Mouse (Mus musculus): Measurements from ENCODE around the gene Col23a1. TPM values are rescaled to one million over a fixed set of nuclear protein-coding genes. Genes with fewer than 3 reads are reported as not detected.
A peak's percentile ranks its signal among the peaks of the same experiment; 100 is the strongest.

Gene Col23a1
- polyA plus RNA-seq, 1 experiment: 5.3 TPM

- WGBS: 97% methylated on average over 7 of the region's 7 CpGs
- TF ChIP-seq POLR2A (IDR thresholded peaks at IDR 0.05; ENCODE audit: borderline replicate concordance, insufficient read depth, low read length) (no peak), CTCF (IDR thresholded peaks at IDR 0.05; ENCODE audit: borderline replicate concordance, insufficient read depth, low read depth, low read length) (no peak)
- H3K27ac ChIP-seq (ENCODE audit: insufficient read depth, low read length): no peak overlapping the region
- peaks cover 9% of the 10 kb centered on the region for H3K4me1 ChIP-seq (ENCODE audit: control insufficient read depth, insufficient read depth, low read length)
- no peak overlapping the region for H3K4me3 ChIP-seq (replicated peaks; ENCODE audit: insufficient read depth, low read depth, low read length)
- H3K27me3 ChIP-seq (ENCODE audit: control insufficient read depth, insufficient read depth, low read length): no peaks in the 10 kb centered on the region
- no peak for DNase-seq
These were observed 287.9 kb downstream of the Col23a1 start for GRCm38 (mm10) chr11:51577587-51577986.

- H3K27ac ChIP-seq (ENCODE audit: insufficient read depth, low read length): no peak overlapping the region
- no peak for TF ChIP-seq CTCF (IDR thresholded peaks at IDR 0.05; ENCODE audit: borderline replicate concordance, insufficient read depth, low read depth, low read length)
- no peak for TF ChIP-seq POLR2A (IDR thresholded peaks at IDR 0.05; ENCODE audit: borderline replicate concordance, insufficient read depth, low read length)
- peaks cover 9% of the 10 kb centered on the region for H3K4me1 ChIP-seq (ENCODE audit: control insufficient read depth, insufficient read depth, low read length)
- no peak for DNase-seq
- no peaks in the 10 kb centered on the region for H3K27me3 ChIP-seq (ENCODE audit: control insufficient read depth, insufficient read depth, low read length)
- WGBS: 76% methylated on average over 4 of the region's 4 CpGs
- no peak overlapping the region for H3K4me3 ChIP-seq (replicated peaks; ENCODE audit: insufficient read depth, low read depth, low read length)
These were observed 289.3 kb downstream of the Col23a1 start for GRCm38 (mm10) chr11:51579024-51579423.

DNA sequence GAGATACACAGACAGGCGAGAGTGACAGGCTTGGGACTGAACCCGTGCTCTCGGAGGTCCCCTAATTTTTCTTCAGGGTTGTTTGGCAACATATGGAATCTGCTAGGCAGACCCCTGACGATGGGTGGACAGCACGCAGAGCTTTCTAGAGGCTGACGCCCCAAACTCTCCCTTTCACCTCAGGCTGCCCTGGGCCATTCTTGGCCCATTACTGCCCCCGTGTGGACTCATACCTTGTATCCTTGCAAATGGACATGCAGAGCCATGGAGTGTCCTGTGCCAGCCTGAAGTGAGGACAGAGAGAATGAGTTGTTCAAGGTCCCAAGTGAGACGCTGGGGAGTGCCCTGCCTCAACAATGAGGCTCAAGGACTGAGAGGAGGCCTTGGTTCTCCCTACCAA, 293.0 kb downstream of the Col23a1 start:
- H3K27ac ChIP-seq (ENCODE audit: insufficient read depth, low read length): no peak overlapping the region
- H3K4me3 ChIP-seq (replicated peaks; ENCODE audit: insufficient read depth, low read depth, low read length): no peak overlapping the region
- H3K4me1 ChIP-seq (ENCODE audit: control insufficient read depth, insufficient read depth, low read length): peaks cover 6% of the 10 kb centered on the region
- peak; percentile 60; the same call in 1 of the 2 replicates for TF ChIP-seq CTCF (IDR thresholded peaks at IDR 0.05; ENCODE audit: borderline replicate concordance, insufficient read depth, low read depth, low read length)
- TF ChIP-seq POLR2A (IDR thresholded peaks at IDR 0.05; ENCODE audit: borderline replicate concordance, insufficient read depth, low read length): no peak
- 24% methylated on average over 8 of the region's 8 CpGs for WGBS
- no peaks in the 10 kb centered on the region for H3K27me3 ChIP-seq (ENCODE audit: control insufficient read depth, insufficient read depth, low read length)
- DNase-seq: peak; percentile 65 to 66

GRCm38 (mm10) chr11:51584057-51584430, 294.3 kb downstream of the Col23a1 start:
- Histone ChIP-seq H3K27ac (ENCODE audit: insufficient read depth, low read length) (peak overlapping the region; percentile 50), H3K4me3 (replicated peaks; ENCODE audit: insufficient read depth, low read depth, low read length) (peak overlapping the region; percentile 93), H3K4me1 (ENCODE audit: control insufficient read depth, insufficient read depth, low read length) (peaks cover 6% of the 10 kb centered on the region), H3K27me3 (ENCODE audit: control insufficient read depth, insufficient read depth, low read length) (no peaks in the 10 kb centered on the region)
- WGBS: 8% methylated on average over 9 of the region's 9 CpGs
- no peak for DNase-seq
- TF ChIP-seq POLR2A (IDR thresholded peaks at IDR 0.05; ENCODE audit: borderline replicate concordance, insufficient read depth, low read length) (no peak), CTCF (IDR thresholded peaks at IDR 0.05; ENCODE audit: borderline replicate concordance, insufficient read depth, low read depth, low read length) (no peak)

DNA sequence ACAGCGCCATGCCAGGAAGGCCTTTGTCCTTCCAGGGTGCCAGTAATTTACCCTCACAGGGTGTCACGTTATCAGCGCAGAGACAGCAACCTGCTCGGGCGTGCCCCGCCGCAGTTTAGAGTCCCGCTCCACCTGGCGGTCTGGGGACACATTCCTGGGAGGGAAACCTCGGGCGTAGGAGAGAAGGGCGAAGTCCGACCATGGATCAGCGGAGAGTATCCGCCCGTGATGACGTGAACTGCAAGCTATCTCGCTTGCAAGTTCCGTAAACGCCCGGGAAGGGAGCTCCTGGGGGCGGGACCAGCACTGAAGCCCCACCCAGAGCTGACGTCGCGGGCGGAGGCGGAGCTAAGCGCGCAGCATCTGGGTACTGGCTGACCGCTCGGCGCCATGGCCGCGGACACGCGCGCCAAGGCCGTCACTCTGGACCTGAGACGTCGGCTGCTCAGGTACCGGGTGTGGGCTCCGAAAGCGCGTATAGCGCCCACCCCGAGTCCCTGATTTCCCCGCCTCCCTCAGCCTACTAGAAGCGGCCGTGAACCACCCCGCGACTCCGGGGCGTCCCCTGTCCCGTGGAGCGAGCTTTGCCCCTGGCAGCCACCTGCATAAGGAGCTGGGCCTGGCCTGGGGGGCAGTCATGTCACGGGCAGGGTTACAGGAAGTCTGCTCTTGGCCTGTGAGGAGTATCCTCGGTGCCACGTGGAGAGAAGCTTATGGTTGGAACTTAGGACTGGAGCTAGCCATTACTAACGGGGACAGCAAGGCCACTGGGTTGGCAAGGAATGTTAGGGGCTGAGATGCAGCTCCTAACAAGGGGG, 294.9 kb downstream of the Col23a1 start, which contains the start of gene Phykpl:
Phykpl (plus strand) TSS at position 327 of the 818 bp plus-strand sequence.
- peak within 1 kb of the TSS; percentile 93 for H3K4me3 ChIP-seq (replicated peaks; ENCODE audit: insufficient read depth, low read depth, low read length)
- peak within 1 kb of the TSS; percentile 52 for H3K27ac ChIP-seq (ENCODE audit: insufficient read depth, low read length)
- WGBS: under 1% methylated on average over 59 of the region's 59 CpGs
- peak; percentile 85 for TF ChIP-seq POLR2A (IDR thresholded peaks at IDR 0.05; ENCODE audit: borderline replicate concordance, insufficient read depth, low read length)
- TF ChIP-seq CTCF (IDR thresholded peaks at IDR 0.05; ENCODE audit: borderline replicate concordance, insufficient read depth, low read depth, low read length): peak; percentile 15; the same call in 1 of the 2 replicates
- DNase-seq: peak; percentile 97 to 98
- H3K4me1 ChIP-seq (ENCODE audit: control insufficient read depth, insufficient read depth, low read length): peaks cover 6% of the 10 kb centered on the region
- H3K27me3 ChIP-seq (ENCODE audit: control insufficient read depth, insufficient read depth, low read length): no peaks in the 10 kb centered on the region

DNA sequence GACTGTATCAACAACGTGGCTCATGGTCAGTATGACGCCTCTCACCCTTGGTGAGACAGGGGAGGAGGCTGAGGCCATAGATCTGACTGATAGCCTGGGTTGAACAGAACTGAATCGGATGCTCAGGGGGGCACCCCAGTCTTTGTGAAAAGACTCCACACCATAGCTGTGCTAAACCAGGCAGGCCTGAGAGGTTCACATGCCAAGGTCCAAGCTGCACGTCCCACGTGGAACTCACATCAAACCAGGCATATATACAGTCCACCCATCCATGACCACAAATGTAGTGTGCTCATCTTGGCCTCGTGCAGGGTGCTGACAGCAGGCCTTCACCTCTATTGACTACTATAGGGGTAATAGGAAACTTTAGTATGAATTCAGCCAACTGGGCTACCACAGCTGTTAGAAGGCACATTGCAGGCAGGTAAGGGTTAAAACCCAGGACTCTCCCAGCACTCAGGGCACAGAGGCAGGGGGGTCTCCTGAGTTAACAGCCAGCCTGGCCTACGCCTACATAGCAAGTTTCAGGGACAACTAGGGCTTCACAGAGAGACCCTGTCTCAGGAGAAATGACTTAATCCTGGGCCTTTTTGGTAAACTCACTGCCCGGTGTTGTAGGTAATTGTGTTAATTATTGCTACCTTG, 296.0 kb downstream of the Col23a1 start:
- WGBS: 49% methylated on average over 8 of the region's 8 CpGs

DNA sequence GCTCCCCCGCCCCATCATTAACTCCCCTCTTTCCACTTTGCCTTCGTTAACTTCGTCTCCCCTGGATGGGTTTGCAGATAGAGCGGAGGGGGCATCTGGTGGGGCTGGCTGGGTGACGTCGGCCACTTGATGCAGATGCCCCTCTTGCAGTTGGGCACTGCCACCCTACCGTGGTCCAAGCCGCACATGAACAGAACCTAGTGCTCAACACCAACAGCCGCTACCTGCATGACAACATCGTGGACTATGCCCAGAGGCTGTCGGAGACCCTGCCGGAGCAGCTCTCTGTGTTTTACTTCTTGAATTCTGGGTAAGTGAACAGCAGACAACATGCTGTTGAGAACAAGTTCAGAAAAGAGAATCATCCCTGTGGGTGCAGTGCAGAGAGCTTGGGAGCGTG, 296.7 kb downstream of the Col23a1 start:
- TF ChIP-seq CTCF (IDR thresholded peaks at IDR 0.05; ENCODE audit: borderline replicate concordance, insufficient read depth, low read depth, low read length) (no peak), POLR2A (IDR thresholded peaks at IDR 0.05; ENCODE audit: borderline replicate concordance, insufficient read depth, low read length) (no peak)
- no peak for DNase-seq
- Histone ChIP-seq H3K27ac (ENCODE audit: insufficient read depth, low read length) (no peak overlapping the region; the same call in 1 of the 2 replicates), H3K27me3 (ENCODE audit: control insufficient read depth, insufficient read depth, low read length) (no peaks in the 10 kb centered on the region), H3K4me3 (replicated peaks; ENCODE audit: insufficient read depth, low read depth, low read length) (no peak overlapping the region), H3K4me1 (ENCODE audit: control insufficient read depth, insufficient read depth, low read length) (peaks cover 6% of the 10 kb centered on the region)
- 80% methylated on average over 13 of the region's 13 CpGs for WGBS

More for the DNA sequence above, 296.0 kb downstream of the Col23a1 start:
- Histone ChIP-seq H3K27me3 (ENCODE audit: control insufficient read depth, insufficient read depth, low read length) (no peaks in the 10 kb centered on the region), H3K4me3 (replicated peaks; ENCODE audit: insufficient read depth, low read depth, low read length) (peak overlapping the region; percentile 82), H3K4me1 (ENCODE audit: control insufficient read depth, insufficient read depth, low read length) (peaks cover 6% of the 10 kb centered on the region), H3K27ac (ENCODE audit: insufficient read depth, low read length) (no peak overlapping the region)
- TF ChIP-seq CTCF (IDR thresholded peaks at IDR 0.05; ENCODE audit: borderline replicate concordance, insufficient read depth, low read depth, low read length) (no peak), POLR2A (IDR thresholded peaks at IDR 0.05; ENCODE audit: borderline replicate concordance, insufficient read depth, low read length) (no peak)
- DNase-seq: no peak
